Mouse (Mus musculus) MEL (cell line): ENCODE data around the gene C1rl.

Experiments used
- CHD1 ChIP-seq: IDR thresholded peaks from 2 replicates; pipeline ENCODE4 v1.6.1; 2012; ENCODE audit warnings: low read depth, mild to moderate bottlenecking, inconsistent platforms, low read length, improper control_type of control experiment
- CTCF ChIP-seq, 3 experiments: IDR thresholded peaks in 2 of 3; conservative IDR thresholded peaks in 1 of 3; 2 replicates each; pipeline ENCODE4 v1.5.1; 2011 to 2012; ENCODE audit warnings: low read length in 3 of 3, low read depth in 2 of 3, mild to moderate bottlenecking in 2 of 3, improper control_type of control experiment in 1 of 3, inconsistent platforms in 1 of 3, mixed read lengths in 1 of 3, moderate library complexity in 1 of 3; ENCODE audit not compliant: control insufficient read depth in 1 of 3, insufficient read depth in 1 of 3, poor library complexity in 1 of 3, severe bottlenecking in 1 of 3
- ELF1 ChIP-seq: IDR thresholded peaks from 2 replicates; pipeline ENCODE4 v1.6.1; 2014; ENCODE audit warnings: low read depth, mild to moderate bottlenecking, inconsistent platforms, low read length, improper control_type of control experiment, moderate library complexity
- EP300 ChIP-seq, 2 experiments: IDR thresholded peaks; 2 replicates each; pipeline ENCODE4 v1.6.1; 2011; ENCODE audit warnings: improper control_type of control experiment in 2 of 2, low read length in 2 of 2, low read depth in 1 of 2, mild to moderate bottlenecking in 1 of 2
- GABPA ChIP-seq: IDR thresholded peaks from 2 replicates; pipeline ENCODE4 v1.6.1; 2012; ENCODE audit warnings: low read depth, mild to moderate bottlenecking, inconsistent platforms, low read length, improper control_type of control experiment, moderate library complexity
- GATA1 ChIP-seq: IDR thresholded peaks from 2 replicates; pipeline ENCODE4 v1.6.1; 2011; ENCODE audit warnings: low read depth, low read length, improper control_type of control experiment
- MAX ChIP-seq: IDR thresholded peaks from 2 replicates; pipeline ENCODE4 v1.6.1; 2011; ENCODE audit warnings: low read length, improper control_type of control experiment
- MAZ ChIP-seq: IDR thresholded peaks from 2 replicates; pipeline ENCODE4 v1.6.1; 2012; ENCODE audit warnings: low read depth, mild to moderate bottlenecking, inconsistent platforms, low read length, improper control_type of control experiment
- POLR2A ChIP-seq, 2 experiments: IDR thresholded peaks; 2 replicates each; pipeline ENCODE4 v1.6.1; 2011 to 2012; ENCODE audit warnings: low read length in 2 of 2, mild to moderate bottlenecking in 2 of 2, control low read depth in 1 of 2, improper control_type of control experiment in 1 of 2, low read depth in 1 of 2, moderate library complexity in 1 of 2; ENCODE audit not compliant: control insufficient read depth in 1 of 2, insufficient read depth in 1 of 2, poor library complexity in 1 of 2
- SMC3 ChIP-seq: IDR thresholded peaks from 2 replicates; pipeline ENCODE4 v1.6.1; 2011; ENCODE audit warnings: low read depth, low read length, improper control_type of control experiment
- UBTF ChIP-seq: IDR thresholded peaks from 2 replicates; pipeline ENCODE4 v1.6.1; 2012; ENCODE audit warnings: low read depth, mild to moderate bottlenecking, inconsistent platforms, low read length, improper control_type of control experiment, moderate library complexity, borderline replicate concordance; ENCODE audit not compliant: insufficient read depth
- USF1 ChIP-seq: IDR thresholded peaks from 2 replicates; pipeline ENCODE4 v1.6.1; 2014; ENCODE audit warnings: low read depth, mild to moderate bottlenecking, inconsistent platforms, low read length, improper control_type of control experiment, moderate library complexity
- ZKSCAN1 ChIP-seq: IDR thresholded peaks from 2 replicates; pipeline ENCODE4 v1.6.1; 2012; ENCODE audit warnings: low read depth, mild to moderate bottlenecking, inconsistent platforms, low read length, improper control_type of control experiment, moderate library complexity

DNA sequence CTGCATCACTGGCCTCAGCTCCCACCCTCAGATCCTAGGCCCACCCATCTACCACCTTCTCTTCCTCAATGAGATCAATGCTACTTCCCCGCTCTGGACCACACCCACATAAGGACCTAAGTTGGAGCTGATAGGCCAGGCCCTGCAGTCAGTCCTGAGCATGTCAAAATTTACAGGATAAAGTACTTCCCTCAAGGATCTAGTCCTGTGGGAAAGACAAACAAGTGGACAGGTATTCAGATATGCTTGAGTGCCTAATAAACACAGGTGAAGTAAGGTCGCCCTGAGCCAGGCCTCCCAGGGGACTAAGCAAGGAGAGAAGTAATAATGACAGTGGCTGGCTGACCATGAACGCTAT, 13.4 kb upstream of the C1rl start:
- TF ChIP-seq ZKSCAN1 (no peak), CTCF (IDR thresholded peaks at IDR 0.05 in 2 of 3, conservative IDR thresholded peaks at IDR 0.05 in 1 of 3; ENCODE audit: control insufficient read depth in 1 of 3, insufficient read depth in 1 of 3, low read depth in 2 of 3, low read length in 3 of 3, poor library complexity in 1 of 3, severe bottlenecking in 1 of 3) (no peak), POLR2A (IDR thresholded peaks at IDR 0.05; ENCODE audit: control insufficient read depth in 1 of 2, insufficient read depth in 1 of 2, low read depth in 1 of 2, low read length in 2 of 2, poor library complexity in 1 of 2) (peak in 1 of 2 experiments; percentile 53; a peak in 2 of 4 replicates), ELF1 (no peak), EP300 (IDR thresholded peaks at IDR 0.05; ENCODE audit: low read depth in 1 of 2, low read length in 2 of 2) (no peak), UBTF (no peak), GABPA (no peak), MAX (no peak), CHD1 (no peak), SMC3 (no peak), USF1 (no peak), MAZ (no peak), GATA1 (no peak)
